Mouse (Mus musculus) embryonic fibroblast, embryonic 13.5 days (primary cell): ENCODE measurements at regions not wholly inside any gene's neighbourhood (a gene's known extent, or its start where the extent isn't known, plus 50 kb on each side); places are given as distances from the start of the nearest gene placed in this dataset.

ENCODE experiments used
- H3K27ac ChIP-seq: 2 replicates; pipeline ENCODE4 v1.5.1; 2012; ENCODE audit warnings: low read length, control low read depth, inconsistent platforms; ENCODE audit not compliant: insufficient read depth
- H3K4me1 ChIP-seq: 2 replicates; pipeline ENCODE4 v1.6.1; 2011; ENCODE audit warnings: low read length; ENCODE audit not compliant: control insufficient read depth, insufficient read depth
- H3K4me3 ChIP-seq: 2 replicates; pipeline ENCODE4 v1.5.1; 2011; ENCODE audit warnings: mild to moderate bottlenecking, control low read depth, low read length; ENCODE audit not compliant: insufficient read depth
- CTCF ChIP-seq: IDR thresholded peaks from 2 replicates; pipeline ENCODE4 v1.5.1; 2011; ENCODE audit warnings: mild to moderate bottlenecking, control low read depth, low read length, moderate library complexity, borderline replicate concordance; ENCODE audit not compliant: insufficient read depth
- POLR2A ChIP-seq: IDR thresholded peaks from 2 replicates; pipeline ENCODE4 v1.6.1; 2011; ENCODE audit warnings: low read depth, mild to moderate bottlenecking, control low read depth, low read length, moderate library complexity

DNA sequence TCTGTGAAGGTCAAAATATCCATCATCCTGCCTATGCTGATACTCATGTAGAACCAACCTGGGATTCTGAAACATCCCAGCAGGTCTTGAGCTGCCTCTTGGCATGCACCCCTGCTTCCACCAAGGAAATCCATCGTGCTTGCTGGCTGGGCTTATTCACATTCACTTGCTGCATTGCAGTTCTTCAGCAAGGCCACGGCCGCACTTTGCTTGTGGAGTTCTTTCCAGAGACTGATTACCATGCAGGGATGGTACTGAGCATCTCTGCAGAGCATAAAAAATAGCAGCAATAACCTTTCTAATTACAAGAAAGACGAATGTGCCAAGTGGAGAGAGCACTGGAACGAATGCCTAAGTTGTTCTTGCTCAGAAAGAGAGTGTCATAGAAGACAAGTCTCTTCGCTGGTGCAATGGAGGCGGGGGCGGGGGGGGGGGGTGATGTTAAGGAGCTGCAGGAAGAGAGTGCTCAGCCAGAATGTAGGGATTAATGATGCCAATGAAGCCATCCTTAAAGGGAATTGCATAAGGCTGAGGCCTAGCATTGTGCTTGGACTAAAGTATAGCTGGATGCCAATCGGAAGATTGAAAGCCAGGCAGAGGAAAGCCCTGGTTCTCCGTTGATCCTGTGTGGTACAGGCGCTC lies 205.9 kb downstream of the AI593442 start:
- Histone ChIP-seq H3K4me1 (no peaks in the 10 kb centered on the region), H3K4me3 (no peak overlapping the region), H3K27ac (no peak overlapping the region)
- TF ChIP-seq POLR2A (no peak), CTCF (no peak)

DNA sequence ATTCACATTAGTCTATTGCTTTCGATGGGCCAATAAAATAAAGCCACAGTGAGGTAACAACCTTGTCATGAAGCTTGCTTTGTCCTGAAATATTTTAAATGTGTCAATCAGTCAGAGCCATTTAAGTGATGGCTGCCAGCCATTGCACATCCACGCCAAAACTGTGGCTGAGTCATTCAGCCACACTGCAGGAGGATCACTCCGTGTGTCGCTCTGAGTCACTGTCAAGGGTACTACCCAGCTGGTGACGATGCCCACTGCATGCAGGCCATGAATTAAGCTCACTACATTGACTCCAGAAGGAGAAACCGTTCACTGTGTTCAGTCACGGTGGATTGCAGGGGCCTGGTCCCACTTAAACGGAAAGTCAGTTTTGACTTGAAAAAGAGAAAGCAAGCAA lies 206.7 kb downstream of the AI593442 start:
- Histone ChIP-seq H3K27ac (no peak overlapping the region), H3K4me1 (no peaks in the 10 kb centered on the region), H3K4me3 (no peak overlapping the region)
- no peak for TF ChIP-seq CTCF
- no peak for TF ChIP-seq POLR2A

DNA sequence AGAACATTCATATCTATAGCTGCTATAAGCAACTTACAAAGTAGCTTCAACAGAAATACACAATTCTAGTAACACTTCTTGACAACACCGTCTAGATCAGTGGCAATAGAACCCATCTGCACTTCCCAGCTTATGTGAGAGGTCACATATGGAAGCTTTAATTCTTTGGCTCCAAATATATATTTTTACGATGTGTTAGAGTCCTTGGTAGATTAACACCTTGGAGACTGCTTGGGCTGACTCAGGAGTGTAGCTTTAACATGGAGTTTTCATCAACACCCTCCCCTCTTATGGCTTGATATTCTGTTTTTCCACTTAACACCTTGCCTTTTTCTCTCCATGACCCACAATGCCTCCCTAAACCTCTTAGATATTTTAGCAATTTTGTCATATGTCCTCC lies 221.1 kb downstream of the AI593442 start:
- no peak for TF ChIP-seq POLR2A
- no peak for TF ChIP-seq CTCF
- no peaks in the 10 kb centered on the region for H3K4me1 ChIP-seq
- no peak overlapping the region for H3K27ac ChIP-seq
- H3K4me3 ChIP-seq: no peak overlapping the region

DNA sequence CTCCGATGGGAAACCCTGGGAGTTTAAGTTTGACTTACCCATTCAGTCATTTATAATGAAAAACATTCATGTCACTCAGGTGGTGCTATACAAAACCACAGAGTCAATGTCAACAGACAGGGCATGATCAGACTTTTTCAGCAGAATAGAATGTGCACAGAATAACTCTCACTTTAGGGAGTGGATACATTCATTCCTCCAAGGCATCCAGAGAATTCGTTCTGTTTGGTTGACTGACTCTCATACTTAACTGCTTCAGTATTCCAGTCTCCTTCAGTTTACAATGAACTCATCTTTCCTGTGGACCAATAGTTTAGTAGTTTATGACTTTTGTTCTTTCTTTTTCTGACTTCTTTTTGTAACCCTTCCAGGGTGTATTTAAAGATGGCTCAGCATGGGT lies 225.1 kb downstream of the AI593442 start:
- no peak overlapping the region for H3K4me3 ChIP-seq
- no peak overlapping the region for H3K27ac ChIP-seq
- H3K4me1 ChIP-seq: no peaks in the 10 kb centered on the region
- TF ChIP-seq POLR2A (no peak), CTCF (no peak)

DNA sequence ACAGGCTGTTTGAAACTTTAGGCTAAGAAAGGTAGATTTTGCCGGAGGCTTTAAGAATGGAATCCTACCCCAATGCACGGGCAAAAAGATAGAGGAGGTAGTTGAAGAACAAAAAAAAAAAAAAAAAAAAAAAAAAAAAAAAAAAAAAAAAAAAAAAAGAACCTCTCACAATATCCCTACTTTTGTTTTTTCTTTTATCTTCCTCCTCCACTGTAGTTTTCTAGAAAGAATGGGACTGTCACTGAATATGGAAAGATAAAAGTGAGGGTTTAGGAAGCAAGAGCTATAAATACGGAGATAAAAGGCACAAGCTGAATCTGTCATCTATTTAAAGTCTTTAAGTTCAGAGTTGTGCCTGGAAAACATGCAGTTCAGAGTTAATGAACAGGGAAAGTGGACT lies 227.8 kb downstream of the AI593442 start:
- H3K27ac ChIP-seq: no peak overlapping the region
- TF ChIP-seq POLR2A (no peak), CTCF (no peak)
- no peaks in the 10 kb centered on the region for H3K4me1 ChIP-seq
- no peak overlapping the region for H3K4me3 ChIP-seq

DNA sequence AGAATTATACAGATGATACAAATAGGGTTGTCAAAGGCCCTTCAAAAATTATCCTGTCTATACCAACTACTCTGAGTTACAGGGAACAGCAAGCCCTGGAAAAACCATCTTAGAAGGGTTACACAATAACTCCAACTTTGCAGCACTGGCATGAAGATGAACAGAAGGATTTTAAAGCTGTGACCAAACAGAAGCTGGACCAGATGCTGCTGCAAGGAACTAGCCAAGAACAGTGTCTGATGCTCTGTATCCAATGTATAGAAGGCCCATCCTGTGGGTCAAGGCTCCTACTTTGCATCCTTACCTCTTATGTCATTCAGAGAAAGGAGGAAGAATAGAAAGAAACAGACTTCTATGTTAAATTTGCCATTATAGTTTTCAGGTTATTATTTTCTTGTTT lies 231.3 kb downstream of the AI593442 start:
- TF ChIP-seq POLR2A (no peak), CTCF (no peak)
- Histone ChIP-seq H3K27ac (no peak overlapping the region), H3K4me1 (no peaks in the 10 kb centered on the region), H3K4me3 (no peak overlapping the region)

DNA sequence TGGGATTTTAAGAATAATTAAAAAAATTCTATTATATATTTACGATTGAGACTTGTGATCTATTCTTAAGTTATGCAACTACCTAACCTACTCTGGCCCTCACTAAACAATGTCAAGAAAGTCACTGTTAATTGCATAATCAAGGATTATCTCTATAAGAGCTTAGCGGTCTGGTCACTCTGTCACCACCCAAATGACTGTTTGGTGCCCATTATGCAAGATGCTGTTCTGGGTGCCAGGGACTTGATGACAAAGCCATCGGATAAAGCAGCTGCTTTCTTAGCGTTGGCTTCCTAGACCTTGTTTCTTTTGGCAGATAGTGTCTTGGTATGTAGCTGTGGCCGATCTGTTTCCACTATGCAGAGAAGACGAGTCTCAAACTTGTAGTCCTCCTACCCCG lies 236.4 kb downstream of the AI593442 start:
- H3K4me1 ChIP-seq: no peaks in the 10 kb centered on the region
- no peak overlapping the region for H3K4me3 ChIP-seq
- TF ChIP-seq CTCF: no peak
- TF ChIP-seq POLR2A: no peak
- H3K27ac ChIP-seq: no peak overlapping the region

DNA sequence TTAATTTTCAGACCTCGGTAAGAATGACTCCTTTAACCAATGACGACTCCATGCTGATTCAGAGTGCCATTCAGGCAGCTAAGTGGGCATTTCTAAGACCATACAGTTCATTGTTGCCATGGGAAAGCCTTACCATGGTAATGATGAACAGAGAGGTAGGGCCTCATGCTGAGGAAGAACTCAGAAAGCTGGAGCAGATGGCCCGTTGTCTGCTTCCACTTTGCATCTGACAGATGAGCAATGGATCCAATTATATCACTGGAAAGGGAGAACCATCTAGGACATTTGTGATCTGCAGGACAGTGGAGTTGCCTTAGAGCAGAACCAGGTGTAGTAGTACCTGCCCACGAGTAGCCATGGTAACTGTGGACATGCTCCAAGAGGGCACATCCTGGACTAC lies 245.4 kb downstream of the AI593442 start:
- Histone ChIP-seq H3K4me1 (no peaks in the 10 kb centered on the region), H3K27ac (no peak overlapping the region), H3K4me3 (no peak overlapping the region)
- TF ChIP-seq POLR2A: no peak
- TF ChIP-seq CTCF: no peak

DNA sequence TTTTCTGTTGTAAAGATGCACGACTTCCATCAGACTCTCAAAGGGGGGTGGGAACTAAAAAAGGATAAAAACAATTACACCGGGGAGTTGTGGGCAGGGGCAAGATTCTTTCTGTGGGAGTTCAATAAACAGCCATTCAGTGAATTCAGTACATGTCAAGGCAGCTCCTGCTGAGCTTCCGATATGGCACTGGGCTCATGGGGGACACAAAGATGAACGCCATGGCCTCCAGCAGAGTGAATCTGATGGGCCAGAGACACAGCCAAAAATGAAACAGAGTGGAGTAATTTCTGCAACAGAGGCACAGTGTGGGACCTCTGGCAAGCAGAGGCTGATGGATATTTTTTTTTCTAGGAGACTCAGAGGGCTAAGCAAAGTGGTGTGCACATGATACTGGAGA lies 254.2 kb downstream of the AI593442 start:
- Histone ChIP-seq H3K27ac (no peak overlapping the region), H3K4me3 (no peak overlapping the region)

DNA sequence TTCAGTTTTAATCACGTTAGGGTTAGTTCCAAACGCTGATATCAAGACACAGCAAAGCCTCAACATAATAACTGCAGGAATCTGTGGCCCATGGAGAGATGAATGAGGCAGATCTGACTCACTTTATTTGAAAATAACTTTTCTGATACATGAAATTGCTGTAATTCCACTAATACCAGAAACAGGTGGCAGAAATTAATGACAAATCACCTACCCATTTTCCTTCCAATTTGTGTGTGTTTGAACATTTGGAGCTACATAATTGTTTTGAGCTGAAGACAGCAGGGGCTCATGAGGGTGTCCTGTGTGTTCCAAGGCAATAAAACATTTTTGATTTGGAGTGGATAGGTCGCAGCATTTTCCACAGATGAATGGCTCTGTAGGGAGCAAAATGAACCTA lies 254.2 kb upstream of the Zc3h12c start:
- Histone ChIP-seq H3K27ac (no peak overlapping the region), H3K4me3 (no peak overlapping the region), H3K4me1 (no peaks in the 10 kb centered on the region)
- no peak for TF ChIP-seq CTCF
- TF ChIP-seq POLR2A: no peak

More for the DNA sequence above, 254.2 kb downstream of the AI593442 start:
- TF ChIP-seq CTCF (no peak), POLR2A (no peak)
- H3K4me1 ChIP-seq: no peaks in the 10 kb centered on the region

DNA sequence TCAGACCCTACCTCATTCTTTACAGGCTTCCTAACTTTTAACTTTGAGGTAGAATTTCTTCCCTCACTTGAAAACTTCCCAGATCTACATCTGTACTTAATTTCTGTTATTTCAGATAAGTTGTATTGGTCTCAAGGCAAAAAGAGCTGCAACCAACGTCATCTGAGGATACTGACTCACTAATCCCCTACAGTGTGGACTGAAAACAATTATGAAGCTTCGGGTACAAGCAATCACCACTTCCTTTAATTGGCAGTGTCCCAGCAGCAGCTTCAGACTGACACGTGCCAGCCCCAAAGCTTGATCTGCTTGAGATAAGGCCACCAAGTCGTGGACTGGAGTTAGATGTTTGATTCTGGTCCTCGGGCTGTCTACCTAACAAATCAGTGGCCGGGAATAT lies 247.3 kb upstream of the Zc3h12c start:
- TF ChIP-seq CTCF: no peak
- no peak overlapping the region for H3K4me3 ChIP-seq
- H3K4me1 ChIP-seq: no peaks in the 10 kb centered on the region
- H3K27ac ChIP-seq: no peak overlapping the region
